Mouse (Mus musculus) neural tube, embryonic 14.5 days (tissue): ENCODE data around the gene Ncapd2. TPM values are rescaled to one million over a fixed set of nuclear protein-coding genes. Genes with fewer than 3 reads are reported as not detected.

Experiments
- ATAC-seq: fragments of 200-750 bp; cut with Nextera tagmentation; 2 replicates; pipeline ENCODE4 v1.8.0; 2017; ENCODE audit warnings: low read depth, mild to moderate bottlenecking, moderate TSS enrichment, moderate library complexity
- H3K27ac ChIP-seq: fragments of 300-500 bp; sonication (generic); 2 replicates; pipeline ENCODE4 v1.5.1; 2014; ENCODE audit warnings: low read depth, mild to moderate bottlenecking, control low read depth, low read length, moderate library complexity, mixed read lengths
- H3K27me3 ChIP-seq: fragments of 300-500 bp; sonication (generic); 2 replicates; pipeline ENCODE4 v1.6.1; 2014; ENCODE audit warnings: low read length; ENCODE audit not compliant: control insufficient read depth, insufficient read depth
- H3K36me3 ChIP-seq: fragments of 300-500 bp; sonication (generic); 2 replicates; pipeline ENCODE4 v1.6.1; 2014; ENCODE audit warnings: low read length, mixed read lengths; ENCODE audit not compliant: control insufficient read depth, insufficient read depth
- H3K4me1 ChIP-seq: fragments of 300-500 bp; sonication (generic); 2 replicates; pipeline ENCODE4 v1.6.1; 2014; ENCODE audit warnings: low read length; ENCODE audit not compliant: control insufficient read depth, insufficient read depth
- H3K4me2 ChIP-seq: fragments of 300-500 bp; sonication (generic); 2 replicates; pipeline ENCODE4 v1.6.1; 2014; ENCODE audit warnings: mild to moderate bottlenecking, low read depth, low read length, control low read depth
- H3K4me3 ChIP-seq: fragments of 300-500 bp; sonication (generic); 2 replicates; pipeline ENCODE4 v1.5.1; 2014; ENCODE audit warnings: low read depth, low read length, control low read depth, mixed read lengths
- H3K9ac ChIP-seq: fragments of 300-500 bp; sonication (generic); replicated peaks from 2 replicates; pipeline ENCODE4 v1.6.1; 2014; ENCODE audit warnings: low read depth, mild to moderate bottlenecking, control low read depth, low read length, mixed read lengths
- H3K9me3 ChIP-seq: fragments of 300-500 bp; sonication (generic); 2 replicates; pipeline ENCODE4 v1.6.1; 2016; ENCODE audit warnings: low read length; ENCODE audit not compliant: control insufficient read depth
- WGBS: fragments of 180-500 bp; shearing (Covaris S2); extraction: QIAGEN DNeasy Blood & Tissue Kit; methylation state at CpG from one replicate; pipeline ENCODE4 v1.1.7; 2014; 5-methylcytosine and 5-hydroxymethylcytosine counted together
- polyA plus RNA-seq: library from polyadenylated mRNA; unstranded; fragments of >200 nt; fragmentation: Nextera tagmentation; extraction: Ambion mirVana; gene quantifications from 2 replicates; pipeline ENCODE4 v1.2.1, GENCODE M21; 2014

Ncapd2 gene
- polyA plus RNA-seq, 1 experiment from 2014 or later: 22.6 TPM

GRCm38 (mm10) chr6:125175469-125175868 lies 16.0 kb downstream of the Ncapd2 start:
- Histone ChIP-seq H3K9ac (no peak overlapping the region), H3K27ac (no peak overlapping the region), H3K36me3 (peaks cover 81% of the 10 kb centered on the region), H3K4me1 (no peaks in the 10 kb centered on the region), H3K9me3 (no peaks in the 10 kb centered on the region), H3K4me2 (no peak overlapping the region), H3K4me3 (no peak overlapping the region), H3K27me3 (no peaks in the 10 kb centered on the region)
- WGBS: 93% methylated on average over 5 of the region's 5 CpGs
- ATAC-seq: no peak

- no peak overlapping the region for H3K27ac ChIP-seq
- H3K9ac ChIP-seq: no peak overlapping the region
- no peaks in the 10 kb centered on the region for H3K27me3 ChIP-seq
- WGBS: 94% methylated on average over 7 of the region's 7 CpGs
- H3K9me3 ChIP-seq: no peaks in the 10 kb centered on the region
- no peak for ATAC-seq
- no peak overlapping the region for H3K4me3 ChIP-seq
- no peak overlapping the region for H3K4me2 ChIP-seq
- H3K4me1 ChIP-seq: no peaks in the 10 kb centered on the region
- peaks cover 85% of the 10 kb centered on the region for H3K36me3 ChIP-seq
Observed at GRCm38 (mm10) chr6:125173256-125173655, 18.2 kb downstream of the Ncapd2 start.

GRCm38 (mm10) chr6:125172474-125172873 lies 19.0 kb downstream of the Ncapd2 start:
- no peak overlapping the region for H3K4me3 ChIP-seq
- no peak for ATAC-seq
- H3K9me3 ChIP-seq: no peaks in the 10 kb centered on the region
- H3K9ac ChIP-seq: no peak overlapping the region
- H3K4me1 ChIP-seq: no peaks in the 10 kb centered on the region
- H3K27ac ChIP-seq: no peak overlapping the region
- H3K27me3 ChIP-seq: no peaks in the 10 kb centered on the region
- WGBS: 83% methylated on average over 2 of the region's 2 CpGs
- peaks cover 83% of the 10 kb centered on the region for H3K36me3 ChIP-seq
- H3K4me2 ChIP-seq: no peak overlapping the region

GRCm38 (mm10) chr6:125170194-125170593 lies 21.3 kb downstream of the Ncapd2 start:
- H3K9ac ChIP-seq: no peak overlapping the region
- H3K27ac ChIP-seq: no peak overlapping the region
- peaks cover 14% of the 10 kb centered on the region for H3K4me1 ChIP-seq
- peaks cover 66% of the 10 kb centered on the region for H3K36me3 ChIP-seq
- no peak overlapping the region for H3K4me2 ChIP-seq
- ATAC-seq: no peak
- no peaks in the 10 kb centered on the region for H3K27me3 ChIP-seq
- WGBS: 88% methylated on average over 6 of the region's 6 CpGs
- H3K4me3 ChIP-seq: no peak overlapping the region
- no peaks in the 10 kb centered on the region for H3K9me3 ChIP-seq

GRCm38 (mm10) chr6:125168086-125168485 lies 23.4 kb downstream of the Ncapd2 start:
- Histone ChIP-seq H3K4me2 (no peak overlapping the region), H3K9me3 (no peaks in the 10 kb centered on the region), H3K27me3 (no peaks in the 10 kb centered on the region), H3K9ac (no peak overlapping the region), H3K36me3 (peaks cover 56% of the 10 kb centered on the region), H3K4me1 (peaks cover 25% of the 10 kb centered on the region), H3K4me3 (no peak overlapping the region), H3K27ac (no peak overlapping the region)
- 95% methylated on average over 14 of the region's 14 CpGs for WGBS
- no peak for ATAC-seq

- peak overlapping the region; percentile 88; the same call in 1 of the 2 replicates for H3K9ac ChIP-seq
- 22% methylated on average over 10 of the region's 10 CpGs for WGBS
- H3K4me2 ChIP-seq: peak overlapping the region; percentile 91
- peak overlapping the region; percentile 13; the same call in 1 of the 2 replicates for H3K4me3 ChIP-seq
- H3K9me3 ChIP-seq: no peaks in the 10 kb centered on the region
- no peak for ATAC-seq
- peaks cover 46% of the 10 kb centered on the region for H3K36me3 ChIP-seq
- peaks cover 25% of the 10 kb centered on the region for H3K4me1 ChIP-seq
- H3K27ac ChIP-seq: peak overlapping the region; percentile 93; the same call in 1 of the 2 replicates
- no peaks in the 10 kb centered on the region for H3K27me3 ChIP-seq
Observed at GRCm38 (mm10) chr6:125166861-125167650, 24.4 kb downstream of the Ncapd2 start.

- ATAC-seq: peak; percentile 9; the same call in 1 of the 2 replicates
- 1% methylated on average over 18 of the region's 18 CpGs for WGBS
- H3K27ac ChIP-seq: peak within 1 kb of the TSS; percentile 93
- peak within 1 kb of the TSS; percentile 91 for H3K4me2 ChIP-seq
- H3K9ac ChIP-seq: peak within 1 kb of the TSS; percentile 88
- peaks cover 43% of the 10 kb centered on the region for H3K36me3 ChIP-seq
- no peaks in the 10 kb centered on the region for H3K27me3 ChIP-seq
- no peaks in the 10 kb centered on the region for H3K9me3 ChIP-seq
- peaks cover 29% of the 10 kb centered on the region for H3K4me1 ChIP-seq
- peak within 1 kb of the TSS; percentile 97 for H3K4me3 ChIP-seq
Observed at GRCm38 (mm10) chr6:125166051-125166751, 25.3 kb downstream of the Ncapd2 start, which contains the start of gene Gapdh. TSS of gene Gapdh (minus strand) at chr6:125166467.

- peak overlapping the region; percentile 97 for H3K4me3 ChIP-seq
- peak overlapping the region; percentile 88 for H3K9ac ChIP-seq
- peaks cover 41% of the 10 kb centered on the region for H3K36me3 ChIP-seq
- no peaks in the 10 kb centered on the region for H3K9me3 ChIP-seq
- ATAC-seq: peak; percentile 93
- peak overlapping the region; percentile 93 for H3K27ac ChIP-seq
- peak overlapping the region; percentile 91 for H3K4me2 ChIP-seq
- under 1% methylated on average over 36 of the region's 36 CpGs for whole genome bisulfite sequencing
- peaks cover 29% of the 10 kb centered on the region for H3K4me1 ChIP-seq
- H3K27me3 ChIP-seq: no peaks in the 10 kb centered on the region
Observed at GRCm38 (mm10) chr6:125165328-125165891, 26.1 kb downstream of the Ncapd2 start.
